Mouse (Mus musculus) testis, postnatal 10 days (tissue): ENCODE data around the gene Rad9b.

Source experiments
- DNase-seq: peaks from one replicate; pipeline ENCODE4 v3.0.0; 2021; ENCODE audit warnings: low spot score

Rad9b gene

DNA sequence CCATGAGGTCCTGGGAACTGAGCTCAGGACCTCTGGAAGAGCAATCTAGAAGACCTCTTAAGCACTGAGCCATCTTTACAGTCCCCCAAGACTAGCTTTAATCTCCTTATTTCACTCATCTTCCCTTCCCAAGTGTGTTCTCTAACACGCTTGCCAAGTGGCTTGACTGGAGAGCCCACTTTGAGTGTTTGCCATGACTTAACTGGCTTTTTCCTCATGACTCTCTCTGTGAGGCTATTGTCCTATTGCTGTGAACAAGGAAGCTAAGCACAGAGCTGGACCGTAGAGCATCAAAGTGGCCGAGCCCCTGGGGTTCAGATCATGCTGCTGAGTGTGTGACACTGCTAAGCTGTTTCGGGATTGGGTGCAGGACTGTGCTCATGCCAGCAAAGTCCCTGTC is 41.7 kb downstream of the Rad9b start:
- DNase-seq = no peak

- DNase-seq = no peak
These were observed 42.3 kb downstream of the Rad9b start for GRCm38 (mm10) chr5:122311692-122312091.

GRCm38 (mm10) chr5:122310699-122311098 is 43.3 kb downstream of the Rad9b start:
- DNase-seq = no peak

- no peak for DNase-seq
These were observed 47.5 kb downstream of the Rad9b start for GRCm38 (mm10) chr5:122306536-122306935.

DNA sequence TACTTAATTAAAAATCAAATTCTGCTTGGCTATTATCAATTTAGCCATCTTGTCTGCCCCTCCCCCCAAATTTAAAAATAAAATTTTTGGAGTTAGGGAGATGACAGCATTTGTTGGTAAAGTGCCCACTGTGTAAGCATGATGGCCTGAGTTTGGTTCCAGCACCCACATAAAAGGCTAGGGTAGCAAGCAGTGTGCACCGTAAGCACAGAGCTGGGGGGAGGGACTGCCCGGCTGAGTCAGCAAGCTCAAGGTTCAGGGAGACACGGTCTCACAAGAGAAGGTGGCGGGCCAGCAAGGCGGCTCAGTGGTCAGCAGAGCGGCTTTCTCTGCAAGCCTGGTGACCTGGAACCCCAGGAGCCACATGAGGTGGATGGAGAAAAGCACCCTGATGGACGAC is 48.6 kb downstream of the Rad9b start:
- DNase-seq = no peak

DNA sequence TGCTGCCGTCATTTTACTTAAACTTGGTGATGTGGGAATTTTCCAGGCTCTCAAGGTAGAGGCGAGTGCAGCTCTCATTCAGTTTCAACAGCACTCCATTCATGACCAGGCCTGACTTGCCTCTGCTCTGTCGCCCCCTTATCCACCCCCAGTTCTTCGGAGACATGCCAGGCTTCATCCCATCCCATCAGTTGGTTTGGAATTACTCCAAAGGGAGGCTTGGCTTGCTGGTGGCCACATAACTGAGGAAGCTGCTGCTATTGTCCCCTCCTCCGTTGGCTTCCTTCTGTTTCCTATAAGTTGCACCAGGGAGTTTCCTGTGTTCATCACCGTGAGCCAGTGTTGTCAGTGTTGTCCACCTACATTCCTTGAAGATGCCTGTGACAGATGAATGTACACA is 49.5 kb downstream of the Rad9b start:
- no peak for DNase-seq

- DNase-seq = no peak
These were observed 50.1 kb downstream of the Rad9b start for GRCm38 (mm10) chr5:122303937-122304336.

DNA sequence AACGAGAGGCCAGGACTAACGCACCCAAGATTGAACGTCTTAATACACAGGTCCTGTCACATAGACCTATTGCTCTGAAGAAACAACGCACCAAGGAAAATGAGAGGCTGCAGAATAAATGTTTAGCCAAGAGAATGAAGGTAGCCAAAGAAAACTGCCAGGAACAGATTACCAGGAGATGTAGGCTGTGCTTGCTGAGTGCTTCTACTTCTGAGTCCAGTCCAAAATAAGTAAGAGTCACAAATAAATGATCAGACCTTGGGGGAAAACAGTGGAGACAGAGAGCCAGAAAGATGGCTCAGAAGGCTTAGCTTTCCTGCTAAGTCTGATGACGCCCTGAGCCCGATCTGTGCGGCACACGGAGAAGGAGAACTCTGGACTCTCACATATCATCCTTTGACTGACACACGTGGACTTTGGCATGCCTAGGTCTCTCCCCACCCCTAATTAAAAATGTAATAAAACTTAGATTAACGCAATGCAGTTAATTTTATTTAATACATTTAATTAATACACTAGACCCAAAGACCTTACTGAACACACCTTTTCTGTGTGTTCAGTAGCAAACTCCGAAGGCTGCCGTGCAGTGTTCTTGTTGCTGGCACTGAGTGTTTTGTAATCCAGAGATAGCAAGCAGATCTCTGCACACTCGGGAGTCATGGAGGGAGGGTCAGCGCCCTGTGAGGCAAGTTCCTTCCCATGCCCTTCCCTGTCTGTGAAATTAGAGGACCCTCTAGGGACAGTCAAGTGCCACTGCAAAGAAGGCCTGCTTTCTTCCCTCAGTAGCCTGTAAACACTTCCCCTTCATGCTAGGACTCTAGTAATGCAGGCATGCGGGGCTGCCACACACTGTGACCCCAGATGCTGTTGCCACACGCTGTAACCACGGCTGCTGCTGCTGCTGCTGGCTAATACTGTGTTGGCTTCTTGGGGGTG is 51.0 kb downstream of the Rad9b start:
- DNase-seq = no peak

DNA sequence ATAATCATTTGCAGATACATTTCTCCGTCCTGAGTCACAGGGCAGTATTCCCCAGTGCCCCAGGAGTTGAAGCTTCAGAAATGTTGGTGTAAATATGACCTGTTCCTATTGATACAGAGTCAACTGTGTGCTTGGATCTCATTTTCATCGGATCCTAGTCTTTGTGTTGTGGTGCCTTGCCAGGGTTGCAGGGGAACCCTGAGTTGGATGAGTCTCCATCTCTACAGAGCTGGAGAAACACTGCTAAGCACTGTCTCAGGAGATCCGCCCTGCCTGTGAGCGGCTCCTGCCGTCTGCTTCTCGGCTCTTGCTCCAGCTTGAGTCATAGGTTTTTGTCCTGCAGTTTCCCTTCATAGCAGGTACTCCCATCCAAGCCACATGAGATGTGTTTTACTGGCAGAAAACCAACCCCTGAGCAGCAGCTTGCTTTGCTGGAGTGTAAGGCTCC is 53.9 kb downstream of the Rad9b start:
- no peak for DNase-seq

- no peak for DNase-seq
These were observed 58.7 kb downstream of the Rad9b start for GRCm38 (mm10) chr5:122295113-122295935.

GRCm38 (mm10) chr5:122294219-122294735 is 59.8 kb downstream of the Rad9b start:
- no peak for DNase-seq

GRCm38 (mm10) chr5:122293131-122293530 is 60.9 kb downstream of the Rad9b start:
- DNase-seq = no peak

GRCm38 (mm10) chr5:122291553-122292339 is 62.3 kb downstream of the Rad9b start:
- no peak for DNase-seq

GRCm38 (mm10) chr5:122291149-122291548 is 62.9 kb downstream of the Rad9b start:
- no peak for DNase-seq

DNA sequence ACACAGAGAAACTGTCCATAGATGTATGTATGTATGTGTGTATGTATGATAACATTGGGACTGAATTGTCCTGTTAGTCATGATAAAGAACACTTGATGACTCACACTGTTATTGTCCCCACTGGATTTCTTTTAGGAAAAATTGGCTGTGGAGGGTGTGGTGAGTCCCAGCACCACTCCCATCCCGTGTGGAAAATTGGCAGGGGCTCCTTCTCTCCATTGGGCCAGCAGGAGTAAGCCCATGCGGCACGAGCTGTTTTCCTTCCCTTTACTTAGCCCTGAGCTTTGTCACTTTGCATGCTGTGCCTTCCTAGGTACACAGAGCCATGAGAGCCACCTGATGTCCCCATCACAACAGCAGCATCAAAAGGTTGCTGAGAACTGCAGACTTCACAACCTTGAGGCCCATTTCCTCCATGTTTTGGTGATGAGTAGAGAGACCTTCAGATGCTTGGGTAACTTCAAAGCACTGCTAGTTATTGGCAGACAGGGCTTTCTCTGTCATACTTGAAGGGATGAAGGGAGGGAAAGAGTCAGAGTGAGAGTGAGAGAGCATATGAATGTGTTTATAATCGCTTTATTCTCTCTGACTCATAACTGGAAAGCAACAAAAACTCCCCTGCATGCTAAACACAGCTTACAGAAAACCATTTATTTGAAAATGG is 65.8 kb downstream of the Rad9b start:
- DNase-seq = no peak

- DNase-seq = no peak
These were observed 67.0 kb downstream of the Rad9b start for GRCm38 (mm10) chr5:122287026-122287425.

DNA sequence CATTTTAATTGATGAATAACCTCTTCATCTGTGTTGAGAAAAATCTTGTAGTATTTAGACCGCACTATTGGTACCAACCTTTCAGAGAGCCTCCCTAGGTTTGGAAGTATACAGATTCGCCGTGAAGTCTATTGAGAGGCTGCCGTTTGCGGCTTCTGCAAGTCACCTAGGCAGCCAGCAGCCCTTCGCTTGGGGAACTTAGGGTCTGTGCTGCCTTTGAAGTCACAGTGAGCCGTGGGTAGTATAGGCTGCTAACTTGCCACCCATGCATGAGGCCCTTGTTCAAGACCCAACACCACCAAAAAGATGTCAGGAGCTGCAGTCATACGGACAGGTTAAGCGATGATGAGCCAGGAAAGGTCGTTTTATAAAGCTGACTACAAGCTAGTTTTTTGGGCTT is 67.8 kb downstream of the Rad9b start:
- DNase-seq = no peak

DNA sequence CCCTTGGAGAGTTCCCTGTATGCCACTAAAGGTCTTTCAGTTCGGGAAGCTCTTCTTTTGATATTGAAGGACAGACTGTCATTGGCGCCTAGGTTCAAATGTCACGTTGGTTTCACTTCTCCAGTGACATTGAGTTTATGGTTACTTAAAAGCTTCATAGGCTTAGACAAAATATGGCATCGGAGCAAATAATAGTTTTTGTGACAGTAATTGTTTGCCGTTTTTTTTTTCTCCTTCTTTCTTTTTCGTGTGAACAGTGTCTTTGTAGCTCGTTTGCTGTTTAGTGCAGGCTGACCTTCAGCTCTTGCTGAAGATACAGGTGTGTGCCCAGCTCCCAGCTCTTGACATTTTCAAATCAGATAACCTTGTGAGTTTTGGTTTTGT is 68.3 kb downstream of the Rad9b start:
- DNase-seq = no peak

- no peak for DNase-seq
These were observed 68.8 kb downstream of the Rad9b start for GRCm38 (mm10) chr5:122285029-122285766.

GRCm38 (mm10) chr5:122284183-122285028 is 69.6 kb downstream of the Rad9b start, which contains the start of gene Pptc7:
Gene Pptc7, plus strand, starts transcription at chr5:122284365.
- DNase-seq = peak; percentile 96
